Mouse (Mus musculus) lung, embryonic 14.5 days (tissue): Measurements from ENCODE around the gene Ereg. TPM values are rescaled to one million over a fixed set of nuclear protein-coding genes. Genes with fewer than 3 reads are reported as not detected.

Experiments
- ATAC-seq: fragments of 200-750 bp; cut with Nextera tagmentation; 2 replicates; pipeline ENCODE4 v1.8.0; 2017; ENCODE audit warnings: mild to moderate bottlenecking, moderate TSS enrichment, moderate library complexity; ENCODE audit not compliant: insufficient read depth
- DNase-seq: peaks from one replicate; pipeline ENCODE4 v3.0.0-alpha.2; 2015
- H3K27ac ChIP-seq: fragments of 300-500 bp; sonication (generic); 2 replicates; pipeline ENCODE4 v1.5.1; 2014; ENCODE audit warnings: low read depth, mild to moderate bottlenecking, moderate library complexity
- H3K27me3 ChIP-seq: fragments of 300-500 bp; sonication (generic); 2 replicates; pipeline ENCODE4 v1.6.1; 2014; ENCODE audit warnings: low read length, control low read depth; ENCODE audit not compliant: insufficient read depth
- H3K36me3 ChIP-seq: fragments of 300-500 bp; sonication (generic); 2 replicates; pipeline ENCODE4 v1.6.1; 2014; ENCODE audit warnings: control low read depth; ENCODE audit not compliant: insufficient read depth
- H3K4me1 ChIP-seq: fragments of 300-500 bp; sonication (generic); 2 replicates; pipeline ENCODE4 v1.6.1; 2014; ENCODE audit warnings: antibody characterized with exemption, control low read depth; ENCODE audit not compliant: insufficient read depth
- H3K4me2 ChIP-seq: fragments of 300-500 bp; sonication (generic); 2 replicates; pipeline ENCODE4 v1.6.1; 2014; ENCODE audit warnings: mild to moderate bottlenecking
- H3K4me3 ChIP-seq: fragments of 300-500 bp; sonication (generic); 2 replicates; pipeline ENCODE4 v1.5.1; 2014; ENCODE audit warnings: low read depth, low read length
- H3K9ac ChIP-seq: fragments of 300-500 bp; sonication (generic); 2 replicates; pipeline ENCODE4 v1.6.1; 2014
- H3K9me3 ChIP-seq: fragments of 300-500 bp; sonication (generic); 2 replicates; pipeline ENCODE4 v1.6.1; 2016; ENCODE audit warnings: low read depth, low read length, control low read depth
- CTCF ChIP-seq: IDR thresholded peaks from 2 replicates; pipeline ENCODE4 v1.5.1; 2016; ENCODE audit warnings: antibody characterized with exemption, low read depth
- WGBS: fragments of 180-500 bp; shearing (Covaris S2); extraction: QIAGEN DNeasy Blood & Tissue Kit; methylation state at CpG from one replicate; pipeline ENCODE4 v1.1.7; 2014; 5-methylcytosine and 5-hydroxymethylcytosine counted together
- polyA plus RNA-seq: library from polyadenylated mRNA; unstranded; fragments of >200 nt; fragmentation: Nextera tagmentation; extraction: Ambion mirVana; gene quantifications from 2 replicates; pipeline ENCODE4 v1.2.1, GENCODE M21; 2014

Ereg gene
- polyA plus RNA-seq, 1 experiment from 2014 or later = 0.13 TPM

DNA sequence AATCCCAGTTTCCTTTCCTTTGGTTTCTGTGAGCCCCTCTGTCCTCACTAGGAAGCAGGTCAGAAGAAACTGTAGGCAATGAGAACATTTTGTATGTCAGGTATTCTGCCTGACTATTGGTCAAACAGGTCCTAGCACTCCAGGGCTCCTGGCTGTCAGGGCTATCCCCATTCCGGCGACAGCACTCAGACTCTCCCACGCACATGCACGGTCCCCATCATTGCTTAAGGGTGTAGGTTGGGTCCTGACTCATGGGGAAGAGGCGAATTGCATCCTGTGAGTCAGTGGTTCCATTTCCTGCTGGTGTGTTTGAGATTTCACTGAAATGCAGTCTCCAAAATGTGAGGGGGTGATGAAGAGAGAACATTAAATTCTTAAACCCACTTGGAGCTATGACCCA is 8.6 kb downstream of the Ereg start:
- Histone ChIP-seq H3K9me3 (no peaks in the 10 kb centered on the region), H3K4me2 (no peak overlapping the region), H3K4me1 (no peaks in the 10 kb centered on the region), H3K9ac (no peak overlapping the region), H3K4me3 (no peak overlapping the region), H3K27ac (no peak overlapping the region), H3K36me3 (no peaks in the 10 kb centered on the region), H3K27me3 (no peaks in the 10 kb centered on the region)
- no peak for TF ChIP-seq CTCF
- ATAC-seq = no peak
- no peak for DNase-seq
- 75% methylated on average over 5 of the region's 5 CpGs for WGBS

DNA sequence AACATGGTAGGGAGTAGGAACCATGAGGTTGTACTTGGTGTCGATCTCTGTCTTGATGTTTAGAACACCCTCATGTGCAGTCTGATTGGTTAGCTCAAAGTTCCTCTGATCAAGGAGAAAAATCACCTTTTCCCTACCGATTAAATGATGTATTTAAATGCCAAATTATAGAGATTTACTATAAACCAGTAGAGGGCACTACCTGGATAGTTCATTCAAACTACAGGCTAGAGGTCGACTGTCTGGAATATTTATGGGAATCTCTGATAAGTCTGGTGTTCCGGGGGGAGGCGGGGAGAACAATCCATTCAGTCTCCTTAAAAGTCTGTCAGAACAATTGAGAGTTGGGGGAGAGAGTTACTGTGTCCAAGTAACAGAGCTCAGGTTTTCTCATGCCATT is 10.9 kb downstream of the Ereg start:
- no peak overlapping the region for H3K27ac ChIP-seq
- H3K9me3 ChIP-seq = no peaks in the 10 kb centered on the region
- H3K27me3 ChIP-seq = no peaks in the 10 kb centered on the region
- H3K4me3 ChIP-seq = no peak overlapping the region
- ATAC-seq (no peak), DNase-seq (no peak)
- no peaks in the 10 kb centered on the region for H3K36me3 ChIP-seq
- no peak for TF ChIP-seq CTCF
- WGBS = 64% methylated on average over 5 of the region's 5 CpGs
- H3K4me1 ChIP-seq = no peaks in the 10 kb centered on the region
- no peak overlapping the region for H3K4me2 ChIP-seq
- no peak overlapping the region for H3K9ac ChIP-seq

DNA sequence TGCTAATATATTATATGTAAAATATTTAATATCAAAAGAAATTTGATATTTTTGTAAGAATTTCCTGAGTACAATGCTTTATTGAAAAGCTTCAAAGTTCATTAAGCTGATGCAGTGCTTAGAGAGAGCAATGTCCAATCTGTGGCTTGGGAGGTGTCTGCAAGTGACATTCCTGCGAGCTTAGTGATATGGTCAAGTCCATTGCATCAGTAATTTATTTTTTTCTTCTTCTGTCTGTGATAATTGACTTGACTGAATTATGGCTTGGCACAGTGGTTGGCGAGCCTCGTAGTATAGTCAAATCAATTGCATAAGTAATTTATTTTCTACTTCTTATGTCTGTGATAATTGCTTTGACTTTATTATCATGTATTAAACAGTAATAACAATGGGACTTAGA is 15.9 kb downstream of the Ereg start:
- no peaks in the 10 kb centered on the region for H3K27me3 ChIP-seq
- ATAC-seq = no peak

DNA sequence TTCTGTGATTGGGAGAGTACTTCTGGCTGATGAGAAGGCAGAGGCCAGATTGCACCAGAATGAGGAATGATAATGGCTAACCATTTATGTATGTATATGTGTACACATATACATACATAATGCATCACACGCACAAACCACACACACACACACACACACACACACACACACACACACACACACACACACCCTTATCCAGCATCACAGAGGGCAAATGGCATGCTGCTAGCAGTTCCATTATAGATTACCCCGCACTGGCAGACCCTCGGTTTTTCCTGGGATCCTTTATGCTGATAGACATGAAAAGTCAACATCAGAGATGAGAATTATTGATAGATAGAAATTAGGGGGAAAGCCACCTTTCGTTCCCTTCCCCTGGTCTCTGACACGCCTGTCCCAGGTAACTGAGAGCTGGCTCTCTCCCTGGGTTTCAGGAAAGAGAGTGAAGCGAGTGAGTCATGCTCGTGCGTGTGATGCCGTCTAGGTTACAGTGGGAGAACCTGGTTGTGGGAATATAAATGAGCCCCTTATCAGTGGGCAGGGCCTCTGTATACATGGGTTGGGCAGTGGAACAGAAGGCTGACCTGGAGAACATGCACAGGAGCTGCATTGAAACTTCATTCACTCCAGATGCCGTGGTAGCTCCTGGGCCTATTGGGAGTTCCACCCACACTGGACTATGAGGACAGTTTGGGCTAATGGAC is 23.6 kb downstream of the Ereg start:
- Histone ChIP-seq H3K27ac (no peak overlapping the region), H3K27me3 (no peaks in the 10 kb centered on the region), H3K9me3 (no peaks in the 10 kb centered on the region), H3K4me1 (no peaks in the 10 kb centered on the region), H3K4me3 (no peak overlapping the region), H3K36me3 (no peaks in the 10 kb centered on the region), H3K4me2 (no peak overlapping the region), H3K9ac (no peak overlapping the region)
- 74% methylated on average over 10 of the region's 10 CpGs for WGBS
- TF ChIP-seq CTCF = no peak
- no peak for DNase-seq
- ATAC-seq = no peak

More for the DNA sequence above, 15.9 kb downstream of the Ereg start:
- no peak for DNase-seq
- 77% methylated on average over 3 of the region's 3 CpGs for WGBS
- Histone ChIP-seq H3K9me3 (no peaks in the 10 kb centered on the region), H3K9ac (no peak overlapping the region), H3K4me3 (no peak overlapping the region), H3K4me2 (no peak overlapping the region), H3K4me1 (no peaks in the 10 kb centered on the region), H3K27ac (no peak overlapping the region), H3K36me3 (no peaks in the 10 kb centered on the region)
- TF ChIP-seq CTCF = no peak

GRCm38 (mm10) chr5:91101742-91102141 is 27.3 kb downstream of the Ereg start:
- no peaks in the 10 kb centered on the region for H3K9me3 ChIP-seq
- DNase-seq (no peak), ATAC-seq (no peak)
- H3K4me2 ChIP-seq = no peak overlapping the region
- H3K4me1 ChIP-seq = no peaks in the 10 kb centered on the region
- H3K36me3 ChIP-seq = no peaks in the 10 kb centered on the region
- TF ChIP-seq CTCF = no peak
- no peak overlapping the region for H3K27ac ChIP-seq
- 89% methylated on average over 5 of the region's 5 CpGs for WGBS
- H3K4me3 ChIP-seq = no peak overlapping the region
- no peaks in the 10 kb centered on the region for H3K27me3 ChIP-seq
- H3K9ac ChIP-seq = no peak overlapping the region

DNA sequence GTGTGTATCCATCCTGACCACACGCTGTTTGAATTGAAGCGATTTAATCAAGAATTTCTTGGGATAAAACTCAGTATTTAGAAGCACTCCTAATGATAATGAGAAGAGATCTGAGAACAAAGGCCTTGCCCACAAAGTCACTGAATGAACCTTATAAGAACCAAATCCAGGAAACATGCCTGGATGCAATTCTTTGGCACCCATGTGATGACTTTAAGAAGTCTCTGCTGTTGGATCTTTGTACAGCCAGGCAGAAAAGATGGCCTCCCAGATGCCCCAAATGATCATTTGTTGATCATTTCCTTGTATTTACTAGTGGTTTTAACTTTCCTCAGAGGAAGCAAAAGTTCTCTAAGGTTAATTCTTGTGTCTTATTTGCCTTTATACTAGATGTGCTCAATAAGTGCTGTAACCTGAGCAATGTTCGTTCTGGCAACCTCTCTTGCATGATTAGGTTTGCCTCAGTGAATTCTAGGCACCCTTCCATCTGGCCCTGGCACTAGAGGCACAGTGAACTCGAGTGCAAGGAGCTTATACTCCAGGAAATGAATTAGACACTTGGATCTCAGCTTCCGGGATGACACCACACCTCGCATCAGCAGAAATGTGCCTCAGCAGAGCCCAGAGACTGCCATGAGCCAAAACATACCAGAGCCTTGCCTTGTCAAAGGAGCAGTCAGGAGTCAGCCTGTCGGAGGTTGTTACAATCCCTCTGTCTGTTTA is 29.7 kb downstream of the Ereg start:
- 67% methylated on average over 7 of the region's 7 CpGs for WGBS
- no peaks in the 10 kb centered on the region for H3K27me3 ChIP-seq
- no peak overlapping the region for H3K9ac ChIP-seq
- ATAC-seq = no peak
- H3K4me3 ChIP-seq = no peak overlapping the region
- H3K36me3 ChIP-seq = no peaks in the 10 kb centered on the region
- H3K27ac ChIP-seq = no peak overlapping the region
- no peaks in the 10 kb centered on the region for H3K4me1 ChIP-seq
- TF ChIP-seq CTCF = no peak
- H3K9me3 ChIP-seq = no peaks in the 10 kb centered on the region
- DNase-seq = no peak
- no peak overlapping the region for H3K4me2 ChIP-seq

DNA sequence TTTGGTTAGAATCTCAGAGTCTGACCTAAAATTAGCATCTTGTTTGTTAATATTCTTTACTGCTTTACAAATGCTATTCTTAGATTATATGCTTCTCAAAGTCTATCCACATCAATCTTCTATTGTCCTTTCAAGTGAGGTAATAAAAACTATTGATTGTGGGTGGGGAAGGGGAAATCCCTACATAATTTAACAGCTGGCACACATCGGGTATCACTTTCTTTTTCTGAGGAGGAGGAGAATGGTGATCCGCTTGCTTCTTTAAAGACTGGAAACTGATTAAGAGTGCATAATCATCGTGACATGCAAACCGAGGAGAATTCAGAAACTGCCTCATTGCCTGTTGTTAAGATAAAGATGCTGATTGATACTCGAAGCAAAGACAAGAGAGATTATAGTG is 31.8 kb downstream of the Ereg start:
- 50% methylated on average over 5 of the region's 5 CpGs for WGBS

More for the DNA sequence above, 31.8 kb downstream of the Ereg start:
- no peaks in the 10 kb centered on the region for H3K4me1 ChIP-seq
- ATAC-seq = no peak
- no peaks in the 10 kb centered on the region for H3K36me3 ChIP-seq
- H3K27ac ChIP-seq = no peak overlapping the region
- no peaks in the 10 kb centered on the region for H3K9me3 ChIP-seq
- TF ChIP-seq CTCF = no peak
- H3K9ac ChIP-seq = no peak overlapping the region
- no peak for DNase-seq
- H3K27me3 ChIP-seq = no peaks in the 10 kb centered on the region
- H3K4me3 ChIP-seq = no peak overlapping the region
- H3K4me2 ChIP-seq = no peak overlapping the region
